Mouse (Mus musculus) thymus, adult 2 months (tissue): ENCODE measurements around the gene Vars. TPM values are rescaled to one million over a fixed set of nuclear protein-coding genes. Genes with fewer than 3 reads are reported as not detected.

ENCODE experiments used
- DNase-seq: peaks from one replicate; pipeline ENCODE4 v3.0.0; 2021
- H3K27ac ChIP-seq: fragments of 200-500 bp; 2 replicates; pipeline ENCODE4 v1.5.1; 2012; ENCODE audit warnings: low read length, control low read depth; ENCODE audit not compliant: control insufficient read depth, insufficient read depth
- H3K27me3 ChIP-seq: fragments of 200-500 bp; 2 replicates; pipeline ENCODE4 v1.6.1; 2012; ENCODE audit warnings: mild to moderate bottlenecking, low read length, moderate library complexity, mixed read lengths; ENCODE audit not compliant: control insufficient read depth, insufficient read depth
- H3K36me3 ChIP-seq: fragments of 200-500 bp; 2 replicates; pipeline ENCODE4 v1.6.1; 2012; ENCODE audit warnings: mild to moderate bottlenecking, low read length, moderate library complexity; ENCODE audit not compliant: control insufficient read depth, insufficient read depth
- H3K4me1 ChIP-seq: fragments of 200-500 bp; replicated peaks from 2 replicates; pipeline ENCODE4 v1.6.1; 2012; ENCODE audit warnings: low read length; ENCODE audit not compliant: control insufficient read depth, insufficient read depth
- H3K4me3 ChIP-seq: fragments of 200-500 bp; 2 replicates; pipeline ENCODE4 v1.5.1; 2012; ENCODE audit warnings: mild to moderate bottlenecking, low read length, control low read depth, moderate library complexity; ENCODE audit not compliant: control insufficient read depth, insufficient read depth
- CTCF ChIP-seq: fragments of 200-500 bp; IDR thresholded peaks from 2 replicates; pipeline ENCODE4 v1.5.1; 2012; ENCODE audit warnings: mild to moderate bottlenecking, control low read depth, low read length, moderate library complexity, borderline replicate concordance; ENCODE audit not compliant: control insufficient read depth, poor library complexity, insufficient read depth; ENCODE audit errors: extremely low read depth
- POLR2A ChIP-seq: fragments of 200-500 bp; IDR thresholded peaks from 2 replicates; pipeline ENCODE4 v1.6.1; 2012; ENCODE audit warnings: mild to moderate bottlenecking, low read length, control low read depth, moderate library complexity; ENCODE audit not compliant: control insufficient read depth, poor library complexity, insufficient read depth; ENCODE audit errors: extremely low read depth
- WGBS: fragments of 180-500 bp; shearing (Covaris S2); methylation state at CpG from one replicate; pipeline ENCODE4 v1.1.7; 2018; 5-methylcytosine and 5-hydroxymethylcytosine counted together
- polyA plus RNA-seq: library from polyadenylated mRNA; depleted of rRNA; stranded (reverse); fragments of >200 nt; gene quantifications from 2 replicates; pipeline ENCODE4 v1.2.3, GENCODE M21; 2012

Gene Vars
- polyA plus RNA-seq, 1 experiment = 404 TPM

GRCm38 (mm10) chr17:34975581-34976492 lies 24.9 kb upstream of the Vars start:
- Histone ChIP-seq H3K4me3 (no peak overlapping the region), H3K4me1 (peaks cover 4% of the 10 kb centered on the region), H3K27ac (no peak overlapping the region), H3K27me3 (peaks cover 5% of the 10 kb centered on the region; the same call in 1 of the 2 replicates), H3K36me3 (no peaks in the 10 kb centered on the region)
- TF ChIP-seq CTCF = no peak
- no peak for TF ChIP-seq POLR2A
- no peak for DNase-seq
- WGBS = 94% methylated on average over 3 of the region's 3 CpGs

GRCm38 (mm10) chr17:34977000-34977399 lies 23.8 kb upstream of the Vars start:
- no peak for DNase-seq
- no peak overlapping the region for H3K27ac ChIP-seq
- no peaks in the 10 kb centered on the region for H3K36me3 ChIP-seq
- H3K4me1 ChIP-seq = peaks cover 6% of the 10 kb centered on the region
- H3K4me3 ChIP-seq = no peak overlapping the region
- 98% methylated on average over 20 of the region's 20 CpGs for WGBS
- TF ChIP-seq CTCF (no peak), POLR2A (no peak)
- H3K27me3 ChIP-seq = peaks cover 5% of the 10 kb centered on the region; the same call in 1 of the 2 replicates

GRCm38 (mm10) chr17:34978239-34978638 lies 22.5 kb upstream of the Vars start:
- no peaks in the 10 kb centered on the region for H3K27me3 ChIP-seq
- H3K27ac ChIP-seq = no peak overlapping the region
- 96% methylated on average over 27 of the region's 27 CpGs for WGBS
- H3K36me3 ChIP-seq = no peaks in the 10 kb centered on the region
- no peak for DNase-seq
- peaks cover 5% of the 10 kb centered on the region for H3K4me1 ChIP-seq
- no peak overlapping the region for H3K4me3 ChIP-seq
- TF ChIP-seq CTCF = no peak
- no peak for TF ChIP-seq POLR2A

GRCm38 (mm10) chr17:34979631-34980030 lies 21.2 kb upstream of the Vars start:
- Histone ChIP-seq H3K27ac (no peak overlapping the region), H3K27me3 (no peaks in the 10 kb centered on the region), H3K4me3 (no peak overlapping the region), H3K4me1 (peaks cover 5% of the 10 kb centered on the region), H3K36me3 (no peaks in the 10 kb centered on the region)
- WGBS = 93% methylated on average over 4 of the region's 4 CpGs
- TF ChIP-seq POLR2A = no peak
- TF ChIP-seq CTCF = no peak
- DNase-seq = no peak

GRCm38 (mm10) chr17:34980655-34981054 lies 20.1 kb upstream of the Vars start:
- DNase-seq = peak; percentile 47
- TF ChIP-seq CTCF (no peak), POLR2A (no peak)
- Histone ChIP-seq H3K27me3 (no peaks in the 10 kb centered on the region), H3K4me3 (no peak overlapping the region; the same call in 1 of the 2 replicates), H3K36me3 (peaks cover 3% of the 10 kb centered on the region), H3K4me1 (peaks cover 5% of the 10 kb centered on the region), H3K27ac (peak overlapping the region; percentile 61; the same call in 1 of the 2 replicates)
- 18% methylated on average over 2 of the region's 2 CpGs for WGBS

GRCm38 (mm10) chr17:34981690-34982180 lies 19.1 kb upstream of the Vars start, which contains the start of gene Lsm2:
Gene Lsm2 (plus strand): TSS chr17:34981862.
- peak; percentile 54; the same call in 1 of the 2 replicates for TF ChIP-seq CTCF
- TF ChIP-seq POLR2A = peak; percentile 61
- no peaks in the 10 kb centered on the region for H3K27me3 ChIP-seq
- 1% methylated on average over 58 of the region's 58 CpGs for WGBS
- H3K4me3 ChIP-seq = peak within 1 kb of the TSS; percentile 69
- peaks cover 13% of the 10 kb centered on the region for H3K36me3 ChIP-seq
- DNase-seq = peak; percentile 91
- H3K4me1 ChIP-seq = peaks cover 5% of the 10 kb centered on the region
- peak within 1 kb of the TSS; percentile 62 for H3K27ac ChIP-seq

- DNase-seq = no peak
- no peak for TF ChIP-seq POLR2A
- TF ChIP-seq CTCF = no peak
- H3K36me3 ChIP-seq = peaks cover 13% of the 10 kb centered on the region
- H3K27me3 ChIP-seq = no peaks in the 10 kb centered on the region
- WGBS = under 1% methylated on average over 15 of the region's 15 CpGs
- H3K27ac ChIP-seq = no peak overlapping the region
- H3K4me3 ChIP-seq = peak overlapping the region; percentile 69
- H3K4me1 ChIP-seq = peaks cover 5% of the 10 kb centered on the region
Measured at GRCm38 (mm10) chr17:34982328-34982727, 18.5 kb upstream of the Vars start.
